Mouse (Mus musculus) right cerebral cortex, adult 18-20 months (tissue): ENCODE results near the gene Prkar2b.

Experiments used
- DNase-seq: peaks from one replicate; pipeline ENCODE4 v3.0.0; 2022; ENCODE audit warnings: mixed read lengths

Prkar2b gene

DNA sequence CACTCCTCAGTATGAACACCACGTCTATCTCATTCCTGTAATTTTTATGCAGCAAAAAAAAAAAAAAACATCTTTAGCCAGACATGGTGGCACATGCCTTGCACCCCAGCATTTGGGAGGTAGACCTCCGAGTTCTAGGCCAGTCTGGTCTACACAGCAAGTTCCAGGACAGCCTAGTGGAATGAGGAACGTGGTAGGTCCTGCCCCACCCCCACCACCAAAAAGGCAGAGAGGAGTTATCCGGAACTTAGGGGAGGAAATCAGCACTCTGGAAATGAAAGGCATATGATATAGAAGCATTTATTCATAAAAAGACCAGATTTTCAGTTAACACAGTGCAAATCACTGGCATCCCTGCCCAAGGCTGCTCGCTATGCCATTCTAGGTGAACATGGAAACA is 52.4 kb downstream of the Prkar2b start:
- no peak for DNase-seq

DNA sequence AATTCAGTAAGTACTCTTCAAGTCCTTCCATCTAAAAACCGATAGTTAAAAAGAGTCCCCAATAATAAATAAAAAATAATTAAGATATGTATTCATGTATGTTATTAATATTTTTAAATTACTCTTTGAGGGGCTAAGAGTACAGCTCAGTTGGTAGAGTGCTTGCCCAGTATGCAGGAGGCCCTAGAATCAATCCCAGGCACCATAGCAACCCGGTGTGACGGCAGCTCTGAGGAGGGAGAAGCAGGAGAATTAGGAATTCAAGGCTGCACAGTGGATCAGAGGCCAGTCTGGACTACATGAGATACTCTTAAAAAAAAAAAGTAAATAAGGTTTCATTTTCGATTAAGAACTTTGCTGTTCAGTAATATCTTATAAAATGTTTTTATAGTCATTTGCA is 53.5 kb downstream of the Prkar2b start:
- no peak for DNase-seq

DNA sequence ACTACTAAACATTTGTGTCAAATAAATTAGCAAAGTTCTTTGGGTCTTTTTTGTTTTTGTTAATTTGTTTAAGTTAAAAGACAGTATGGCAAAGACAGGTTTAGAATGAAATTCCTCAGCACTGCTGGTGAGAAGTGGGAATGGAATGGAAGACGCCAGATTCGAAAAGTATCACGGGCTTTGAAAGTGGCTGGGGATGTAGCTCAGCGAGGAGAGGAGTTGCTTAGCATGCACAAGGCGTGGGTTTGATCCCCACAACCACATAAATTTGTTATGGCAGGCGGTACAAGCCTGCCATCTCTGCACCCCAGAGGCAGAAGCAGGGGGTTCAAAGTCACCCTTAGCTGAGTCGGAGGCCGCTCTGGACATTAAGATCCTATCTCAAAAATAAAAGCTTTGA is 54.1 kb downstream of the Prkar2b start:
- DNase-seq: no peak

DNA sequence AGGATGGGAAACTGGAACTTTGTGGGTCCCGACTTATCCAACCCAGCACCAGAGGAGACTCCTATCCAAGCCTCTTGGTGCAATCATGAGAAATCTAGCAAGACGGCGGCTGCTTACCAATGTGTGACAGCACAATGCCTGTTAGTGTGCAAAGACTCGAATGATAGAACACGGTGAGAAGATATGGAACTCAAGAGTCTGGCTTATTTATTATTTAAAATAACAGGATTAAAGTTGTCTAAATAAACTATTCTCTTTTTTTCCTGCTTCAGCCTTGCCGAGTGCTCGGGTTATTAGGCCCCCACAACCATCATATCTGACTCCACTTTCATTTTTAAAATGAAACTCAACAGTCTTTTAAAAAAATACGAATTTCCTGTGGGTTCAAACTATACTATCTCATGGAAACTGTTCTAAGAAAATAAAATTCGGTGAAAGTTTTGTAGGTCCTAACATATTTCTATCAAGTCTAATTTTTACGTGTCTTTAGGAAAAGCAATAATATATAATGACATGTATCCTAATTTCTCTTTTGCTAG is 54.6 kb downstream of the Prkar2b start:
- DNase-seq: no peak

DNA sequence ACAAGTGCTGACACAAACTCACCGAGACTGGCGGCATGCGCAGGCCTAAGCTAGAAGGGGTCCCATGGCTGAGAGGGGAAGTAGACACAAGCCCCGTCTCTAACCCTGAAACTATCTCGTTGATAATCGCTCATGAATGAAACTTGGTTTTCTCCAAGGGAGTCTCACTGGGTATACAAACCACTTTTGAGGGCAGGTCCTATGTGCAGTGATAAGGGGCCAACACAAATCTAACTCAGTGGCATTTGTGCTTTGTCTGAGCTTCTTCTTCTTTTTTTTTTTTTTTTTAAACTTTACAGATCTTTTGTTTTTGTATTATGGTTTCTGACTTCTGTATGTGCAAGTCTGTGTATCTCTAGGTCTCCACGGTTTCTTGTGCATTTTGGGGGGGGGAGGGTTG is 60.6 kb downstream of the Prkar2b start:
- no peak for DNase-seq

DNA sequence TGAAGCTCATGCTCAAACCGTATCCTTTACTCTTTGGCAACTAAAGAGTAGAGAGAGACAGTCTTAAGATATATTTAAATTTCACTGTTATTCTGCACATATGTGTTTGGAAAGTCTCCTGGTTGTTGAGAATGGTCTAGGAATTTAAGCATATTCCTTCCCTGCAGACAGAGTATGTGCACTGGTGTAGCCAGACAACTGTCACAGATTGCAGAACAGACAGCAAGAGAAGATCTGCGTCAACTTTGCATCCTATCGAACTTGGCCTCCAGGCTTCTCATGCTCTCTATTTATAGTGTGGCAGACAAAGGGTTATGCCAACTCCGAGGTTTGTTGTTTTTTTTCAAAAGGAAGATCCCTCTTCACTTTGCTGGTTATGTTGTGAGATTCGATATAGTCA is 62.4 kb downstream of the Prkar2b start:
- no peak for DNase-seq

DNA sequence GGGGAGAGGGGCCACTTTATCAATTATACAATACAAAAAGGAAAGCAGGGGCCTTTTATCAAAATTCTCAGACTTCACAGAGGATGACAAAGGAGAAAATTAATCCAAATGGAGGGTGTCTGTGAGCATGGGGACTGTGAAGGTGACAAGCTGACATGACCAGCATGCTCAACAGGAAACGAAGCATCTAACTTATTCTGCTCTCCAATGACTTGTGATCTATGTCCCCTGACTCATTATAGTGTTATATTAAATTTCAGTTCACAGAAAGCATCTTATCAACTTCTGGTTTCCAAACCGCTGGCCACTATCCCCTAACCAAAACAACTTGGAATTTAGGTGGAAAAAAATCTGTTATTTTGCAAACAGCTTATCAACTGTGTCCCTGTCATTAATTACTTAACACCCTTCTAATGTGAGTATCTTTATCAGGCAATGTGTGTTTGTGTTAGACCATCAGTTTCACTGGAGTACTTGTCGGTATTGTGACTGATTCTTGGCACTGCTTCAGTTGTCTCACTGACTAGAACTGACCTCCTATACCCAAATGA is 63.7 kb downstream of the Prkar2b start:
- no peak for DNase-seq

DNA sequence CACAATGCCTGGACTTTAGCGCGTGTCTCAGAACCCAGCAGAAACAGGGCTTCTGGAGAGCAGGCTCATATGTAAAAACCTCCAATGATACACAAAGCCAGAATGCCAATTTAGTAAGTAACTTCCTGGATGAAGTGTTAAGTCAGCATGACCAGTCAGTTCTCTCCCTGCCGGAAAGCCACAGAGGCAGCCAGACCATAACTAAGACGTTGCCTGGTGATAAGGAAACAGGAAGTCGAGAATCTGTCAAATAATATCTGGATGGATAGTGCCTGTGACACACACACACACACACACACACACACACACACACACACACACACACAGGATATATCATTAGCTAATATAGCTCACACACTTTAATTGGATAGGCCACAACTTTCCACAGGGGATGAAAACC is 64.2 kb downstream of the Prkar2b start:
- DNase-seq: no peak

DNA sequence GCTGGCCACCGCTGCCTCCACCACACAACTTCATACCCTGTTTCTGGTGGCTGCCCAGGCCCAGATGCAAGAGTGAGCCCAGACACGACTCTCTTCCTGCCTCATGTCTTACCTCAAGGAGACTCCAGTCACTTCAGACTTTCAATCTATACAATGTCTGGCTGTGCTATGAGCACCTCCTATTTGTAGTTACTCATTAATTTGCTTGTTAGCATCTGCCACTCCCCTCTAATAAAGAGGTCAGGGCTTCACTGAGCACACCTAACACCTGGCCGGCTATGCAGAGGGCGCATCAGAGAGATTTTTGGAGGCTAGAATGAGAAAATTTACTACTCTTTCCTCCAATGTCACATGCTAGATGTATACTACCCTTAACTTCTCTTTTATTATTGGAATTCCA is 70.5 kb downstream of the Prkar2b start:
- no peak for DNase-seq

DNA sequence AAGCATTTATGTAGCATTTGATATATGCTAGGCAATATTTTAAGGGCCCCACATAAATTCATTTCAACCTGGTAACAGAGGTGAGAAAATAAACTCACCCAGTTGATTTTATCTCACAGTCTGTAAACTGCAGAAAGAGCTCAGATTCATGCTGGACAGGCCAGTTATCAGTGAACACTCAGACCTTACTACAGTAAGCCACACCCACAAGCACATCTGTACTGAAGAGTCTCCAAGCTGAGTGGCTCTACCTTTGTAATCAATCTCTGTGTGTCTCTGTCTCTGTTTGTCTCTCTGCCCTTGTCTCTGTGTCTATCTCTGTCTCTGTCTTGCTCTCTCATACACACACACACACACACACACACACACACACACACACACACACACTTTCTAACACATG is 71.4 kb downstream of the Prkar2b start:
- no peak for DNase-seq

DNA sequence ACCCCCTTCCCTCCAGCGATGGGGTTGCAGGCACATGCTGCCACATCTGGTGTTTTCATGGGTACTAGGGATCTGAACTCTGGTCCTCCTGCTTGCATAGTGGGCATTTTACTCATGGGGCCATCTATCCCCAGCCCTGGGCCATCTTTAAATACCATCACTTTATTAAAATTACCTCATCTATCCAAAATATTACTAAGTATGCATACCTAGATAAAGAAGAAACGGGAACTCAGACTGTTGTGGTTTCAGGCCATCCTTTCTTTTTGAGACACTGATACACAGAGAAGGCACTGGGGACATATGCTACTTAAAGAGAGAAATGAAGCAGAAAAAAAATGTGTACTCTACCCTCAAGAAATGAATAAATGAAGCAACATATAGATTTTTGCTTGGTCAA is 74.6 kb downstream of the Prkar2b start:
- no peak for DNase-seq

DNA sequence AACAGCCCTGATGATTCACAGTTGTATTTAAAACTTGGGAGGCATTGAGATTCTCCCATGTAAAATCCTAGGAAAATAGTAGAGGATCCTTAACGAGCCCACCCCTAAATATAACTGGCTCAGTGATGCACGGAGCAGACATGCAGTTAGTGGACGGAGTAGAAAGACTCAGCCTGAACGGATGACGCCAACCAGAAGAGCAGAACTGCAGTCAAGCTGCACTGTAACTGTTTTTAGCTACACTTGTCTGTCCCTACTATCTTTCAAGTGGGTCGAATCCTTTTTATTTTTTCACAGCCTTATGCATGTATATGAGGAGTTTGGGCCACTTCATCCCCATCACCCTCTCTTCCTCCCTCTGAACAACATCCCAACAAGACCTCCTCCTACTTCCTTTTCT is 75.4 kb downstream of the Prkar2b start:
- DNase-seq: no peak

DNA sequence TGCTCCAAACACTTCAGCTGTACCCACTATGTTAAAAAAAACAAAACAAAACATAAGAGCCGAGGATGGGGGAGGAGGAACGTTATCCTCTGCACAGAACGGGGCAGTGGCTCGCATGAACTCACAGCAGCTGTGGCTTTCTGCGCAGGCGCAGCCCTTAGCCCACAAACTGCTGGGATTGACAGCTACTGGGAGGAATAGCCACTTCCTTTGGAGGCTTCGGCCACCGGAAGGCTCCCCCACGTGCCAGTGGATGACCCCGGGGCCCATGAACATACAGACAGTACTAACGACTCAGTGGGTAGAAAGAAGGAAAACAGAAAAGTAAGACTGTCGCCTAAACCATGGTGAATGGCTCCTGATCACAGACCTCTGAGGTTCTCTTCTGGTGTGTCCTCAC is 76.4 kb downstream of the Prkar2b start:
- no peak for DNase-seq

DNA sequence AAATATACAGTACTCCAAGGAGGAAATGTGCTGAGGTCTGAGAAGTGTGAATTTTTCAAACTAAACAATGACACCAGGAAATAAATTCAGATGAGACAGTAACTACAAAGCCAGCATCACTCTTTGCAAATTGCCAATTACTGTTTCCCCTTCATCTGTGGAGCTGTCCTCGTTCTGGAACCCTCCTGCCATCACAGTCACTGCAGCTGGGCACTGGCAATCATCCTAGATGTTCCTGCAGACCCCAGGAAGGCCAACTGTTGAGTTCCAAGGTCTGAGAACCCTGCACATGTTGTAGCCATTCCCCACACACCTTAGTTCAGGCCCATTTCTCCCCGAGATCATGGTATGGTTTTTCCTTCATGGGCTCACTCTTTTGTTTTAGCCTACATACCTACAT is 76.9 kb downstream of the Prkar2b start:
- no peak for DNase-seq

DNA sequence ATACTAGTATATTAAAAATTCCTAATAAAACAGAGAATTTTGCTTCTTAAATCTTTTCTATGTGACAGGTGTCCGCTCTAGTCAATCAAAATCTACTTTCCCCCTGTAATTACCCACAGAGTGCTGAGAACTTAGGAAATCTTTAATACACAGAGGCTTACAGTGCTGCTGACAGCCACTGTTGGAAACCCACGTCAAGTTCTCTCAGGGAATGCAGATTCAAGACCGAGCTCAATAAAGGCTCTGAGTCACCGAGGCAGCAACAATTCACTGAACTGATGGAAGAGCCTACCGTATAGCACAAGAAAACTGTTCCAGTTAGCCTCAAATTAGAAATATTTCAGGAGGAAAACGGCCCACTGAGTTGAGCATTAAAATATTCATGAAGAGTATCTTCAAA is 77.3 kb downstream of the Prkar2b start:
- DNase-seq: peak; percentile 49

DNA sequence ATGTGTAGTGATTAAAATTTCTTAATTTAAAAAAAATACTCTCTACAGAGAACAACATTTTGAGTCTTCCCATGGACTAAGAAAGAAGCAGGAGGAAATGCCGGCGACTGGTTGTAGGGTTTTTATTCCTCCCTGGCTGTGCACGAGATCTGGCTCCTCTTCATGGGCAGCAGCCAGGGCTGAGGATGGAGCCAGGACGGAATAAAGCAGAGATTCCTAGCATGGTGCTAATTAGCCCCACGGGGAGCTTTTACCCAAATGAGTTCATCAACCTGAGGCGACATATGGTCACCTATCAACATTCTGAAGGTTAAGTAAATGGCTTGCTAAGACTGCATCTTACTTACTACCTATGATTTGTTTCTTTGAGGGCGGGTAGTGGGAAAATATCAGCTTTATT is 77.9 kb downstream of the Prkar2b start:
- no peak for DNase-seq

DNA sequence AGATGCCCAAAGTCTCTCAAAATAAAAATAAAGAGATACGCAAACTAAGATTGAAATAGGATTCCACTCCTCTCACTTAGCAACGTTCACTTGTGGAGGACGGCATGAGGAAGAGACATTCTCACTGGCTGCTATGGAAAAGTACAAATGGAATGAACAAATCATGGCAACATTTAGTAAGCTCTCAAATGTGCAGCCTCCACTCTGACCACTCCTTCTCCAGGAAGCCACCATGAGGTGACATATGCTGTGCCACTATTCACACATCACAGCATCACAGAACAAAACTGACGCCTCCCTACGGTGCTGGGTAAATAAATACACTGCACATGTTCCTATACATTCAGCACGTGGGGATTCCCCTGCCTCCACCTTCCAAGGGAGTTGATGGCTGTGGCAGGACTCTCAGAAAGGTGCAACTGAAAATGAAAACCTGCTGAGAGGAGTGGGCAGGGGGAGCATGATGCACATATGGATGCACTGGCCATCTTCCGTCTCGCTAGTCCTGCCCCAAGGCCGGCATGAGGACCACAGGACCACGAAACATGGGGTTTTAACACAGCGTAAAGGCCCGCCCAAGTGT is 83.4 kb downstream of the Prkar2b start:
- no peak for DNase-seq

DNA sequence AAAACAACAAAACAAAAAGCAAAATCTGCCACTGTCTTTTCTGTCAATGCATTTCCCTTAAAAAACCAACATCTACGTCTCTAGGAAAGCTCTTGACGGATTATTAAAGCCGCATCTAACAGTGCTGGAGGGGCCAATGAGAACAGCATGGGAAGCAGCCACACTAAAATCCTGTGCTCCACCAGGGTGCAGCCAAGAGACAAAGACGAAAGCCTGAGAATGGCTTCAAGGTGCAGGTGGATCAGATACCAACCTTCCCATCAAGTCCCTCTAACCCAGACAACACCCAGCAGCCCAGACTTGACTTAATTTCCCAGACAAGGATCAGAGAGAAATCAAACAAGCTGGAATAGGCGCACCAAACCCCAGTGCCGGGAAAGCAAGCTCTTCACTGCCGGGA is 84.6 kb downstream of the Prkar2b start:
- DNase-seq: no peak

DNA sequence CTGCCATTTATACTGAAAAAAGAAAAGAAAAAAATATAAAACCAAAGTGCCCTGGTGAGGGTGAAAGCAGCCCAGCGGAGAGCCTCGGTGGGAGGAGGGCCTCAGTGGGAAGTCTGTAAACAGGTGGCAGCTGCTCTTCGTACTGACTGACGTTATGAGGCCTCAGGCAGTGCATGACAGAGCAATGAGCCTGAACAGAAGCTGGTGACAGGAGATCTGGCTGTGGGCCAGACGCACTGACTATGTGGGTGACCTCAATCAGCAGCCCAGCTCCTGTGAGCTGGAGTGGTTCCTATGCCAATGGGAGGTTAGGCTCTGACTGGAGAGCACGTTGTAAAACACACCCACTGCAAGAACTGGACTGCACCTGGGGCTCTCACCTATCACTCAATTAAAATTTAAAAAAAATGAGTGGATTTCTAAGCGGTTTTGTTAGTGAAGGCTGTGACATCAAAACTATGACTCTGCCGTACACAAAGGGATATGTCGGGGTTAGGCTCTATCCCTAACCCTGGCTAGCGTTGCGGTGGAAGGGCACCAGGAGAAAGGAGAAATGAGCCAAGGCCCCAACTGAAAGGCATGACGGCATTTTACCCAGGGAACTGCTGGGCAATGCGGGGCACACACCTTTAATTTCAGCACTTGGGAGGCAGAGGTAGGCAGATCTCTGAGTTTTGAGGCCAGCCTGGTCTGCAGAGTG is 87.5 kb downstream of the Prkar2b start:
- DNase-seq: no peak

DNA sequence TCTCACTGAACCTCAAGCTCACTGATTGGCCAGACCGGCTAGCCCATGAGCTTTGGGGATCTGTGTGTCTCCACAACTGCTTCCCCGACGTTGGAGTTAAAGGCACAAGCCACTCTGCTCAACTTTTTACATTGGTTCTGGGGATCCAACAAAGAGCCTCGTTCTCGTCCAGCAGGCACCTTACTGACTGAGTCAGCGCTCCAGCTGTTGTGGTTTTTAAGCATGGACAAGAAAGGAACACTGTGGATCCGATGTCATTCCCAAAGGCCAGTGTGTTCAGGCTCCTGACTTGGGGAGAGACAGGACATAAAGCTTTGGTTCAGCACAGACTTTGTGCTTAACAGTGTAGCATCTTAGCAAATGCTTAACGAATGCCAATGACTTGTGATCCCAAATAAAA is 89.5 kb downstream of the Prkar2b start:
- no peak for DNase-seq

DNA sequence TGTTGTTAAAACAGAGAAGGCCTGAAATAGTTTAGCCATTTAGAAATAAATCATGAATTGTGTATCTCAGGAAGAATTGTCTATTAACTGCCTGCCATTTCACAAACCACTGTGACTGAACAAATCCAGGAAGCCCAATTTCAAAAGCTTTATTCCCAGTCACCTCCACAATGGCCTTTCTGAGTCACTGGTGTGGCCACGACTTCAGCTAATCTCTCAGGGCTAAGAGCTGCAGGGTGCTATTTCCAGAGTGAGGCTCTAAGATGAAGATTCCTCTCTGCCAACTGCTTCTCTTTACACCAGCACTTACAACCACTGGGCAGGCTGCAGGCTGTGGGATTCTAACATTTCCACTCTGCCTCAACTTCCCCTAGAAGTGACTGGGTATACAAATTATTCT is 92.0 kb downstream of the Prkar2b start:
- DNase-seq: no peak

DNA sequence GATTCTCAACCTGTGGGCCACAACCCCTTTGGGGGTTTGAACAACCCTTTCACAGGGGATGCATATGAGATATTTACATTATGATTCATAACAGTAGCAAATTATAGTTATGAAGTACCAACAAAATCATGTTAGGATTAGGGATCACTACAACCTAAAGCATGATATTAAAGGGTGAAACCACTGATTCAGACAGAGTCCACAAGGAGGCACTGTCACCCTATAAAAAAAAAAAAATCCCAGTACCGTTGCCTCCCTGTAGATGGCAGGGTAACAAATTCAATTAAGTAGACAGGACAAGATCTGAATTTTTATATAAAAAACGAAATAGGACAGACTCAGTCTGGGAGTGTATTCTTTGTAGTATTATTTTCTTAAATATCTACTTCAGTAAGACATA is 93.6 kb downstream of the Prkar2b start:
- DNase-seq: peak; percentile 51

DNA sequence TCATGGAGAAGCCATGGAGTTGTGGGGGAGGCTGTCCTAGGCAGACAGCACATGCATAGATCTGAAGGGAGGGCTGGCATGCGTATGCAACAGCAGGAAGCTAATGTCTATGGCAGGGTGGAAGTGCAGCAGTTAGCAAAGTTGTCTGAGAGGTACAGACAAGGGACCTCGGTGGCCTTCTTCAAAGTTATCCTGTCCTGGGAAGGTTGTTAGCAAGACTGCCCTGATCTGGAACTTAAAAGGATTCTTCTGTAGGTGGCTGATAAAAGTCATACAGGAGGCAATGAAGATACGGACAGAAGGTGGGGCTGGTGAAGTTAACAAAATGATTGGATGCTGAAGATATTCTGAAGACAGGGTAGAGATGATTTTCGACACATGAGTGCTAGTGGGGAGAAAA is 94.7 kb downstream of the Prkar2b start:
- no peak for DNase-seq

DNA sequence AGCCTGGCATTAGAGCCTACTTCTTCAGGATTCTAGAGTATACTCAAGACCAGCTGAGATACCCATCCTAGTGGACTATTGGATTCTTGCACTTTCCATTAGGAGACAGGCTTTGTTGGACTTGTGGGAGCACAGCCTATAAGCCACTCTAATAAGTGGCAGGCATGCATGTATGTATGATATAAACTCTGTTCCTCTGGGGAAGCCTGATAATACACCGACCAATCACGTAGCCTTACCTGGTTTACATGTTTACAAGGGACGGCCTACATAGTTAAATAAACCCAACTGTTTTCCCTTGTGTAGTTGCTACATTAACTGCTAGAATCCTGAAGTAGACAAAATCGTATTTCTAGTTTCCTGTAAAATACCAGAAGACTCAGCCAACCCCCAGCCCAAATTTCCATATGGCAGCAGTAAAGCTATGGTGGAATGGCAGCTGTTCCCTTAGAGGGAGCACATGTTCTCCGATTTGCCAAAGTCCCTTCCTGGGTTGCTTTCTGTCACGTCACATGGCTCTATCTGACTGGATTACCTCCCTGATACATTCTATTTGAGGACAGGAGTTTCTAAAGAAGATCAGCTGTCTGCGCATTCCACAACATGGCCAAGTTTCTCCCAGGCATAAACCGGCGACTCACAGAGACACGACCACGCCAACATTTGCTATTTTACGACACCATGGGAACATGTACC is 95.4 kb downstream of the Prkar2b start:
- DNase-seq: no peak
